Mouse (Mus musculus): ENCODE data around the gene Nup210l.

DNA sequence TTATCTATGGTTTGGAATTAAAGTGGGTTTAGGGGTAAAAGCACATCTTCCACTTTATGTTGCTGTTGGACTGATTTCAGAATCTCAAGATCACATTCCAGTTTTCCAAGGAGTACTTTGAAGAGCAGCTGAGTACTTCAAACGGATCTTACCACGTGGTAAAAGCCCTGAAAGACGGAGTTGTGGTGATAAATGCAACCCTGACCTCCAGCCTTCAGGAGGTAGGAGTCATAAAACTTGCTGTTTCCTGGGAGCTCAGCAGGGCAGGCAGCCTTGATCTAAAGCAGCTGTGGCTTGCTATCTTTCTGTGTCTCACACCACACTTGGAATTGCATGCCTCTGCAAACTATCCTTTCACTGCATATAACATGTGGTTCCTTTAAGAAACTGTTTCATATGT, 30.6 kb downstream of the Nup210l start:
- TF ChIP-seq CTCF (conservative IDR thresholded peaks at IDR 0.05; ENCODE audit: low read length) (no peak), NANOG (IDR thresholded peaks at IDR 0.05; ENCODE audit: borderline replicate concordance, low read length) (no peak)

Measured in E14TG2a.4 (cell line).